Mouse (Mus musculus) embryonic fibroblast, embryonic 13.5 days (primary cell): ENCODE data around the gene Tob2. TPM values are rescaled to one million over a fixed set of nuclear protein-coding genes. Genes with fewer than 3 reads are reported as not detected.

ENCODE experiments used
- H3K27ac ChIP-seq: 2 replicates; pipeline ENCODE4 v1.5.1; 2012; ENCODE audit warnings: low read length, control low read depth, inconsistent platforms; ENCODE audit not compliant: insufficient read depth
- H3K4me1 ChIP-seq: 2 replicates; pipeline ENCODE4 v1.6.1; 2011; ENCODE audit warnings: low read length; ENCODE audit not compliant: control insufficient read depth, insufficient read depth
- H3K4me3 ChIP-seq: 2 replicates; pipeline ENCODE4 v1.5.1; 2011; ENCODE audit warnings: mild to moderate bottlenecking, control low read depth, low read length; ENCODE audit not compliant: insufficient read depth
- CTCF ChIP-seq: IDR thresholded peaks from 2 replicates; pipeline ENCODE4 v1.5.1; 2011; ENCODE audit warnings: mild to moderate bottlenecking, control low read depth, low read length, moderate library complexity, borderline replicate concordance; ENCODE audit not compliant: insufficient read depth
- POLR2A ChIP-seq: IDR thresholded peaks from 2 replicates; pipeline ENCODE4 v1.6.1; 2011; ENCODE audit warnings: low read depth, mild to moderate bottlenecking, control low read depth, low read length, moderate library complexity
- polyA plus RNA-seq: library from polyadenylated mRNA; stranded (reverse); fragments of >200 nt; gene quantifications from 2 replicates; pipeline ENCODE4 v1.2.4, GENCODE M21; 2011; ENCODE audit warnings: low read depth; ENCODE audit not compliant: missing spikeins, insufficient read length

Gene Tob2
- polyA plus RNA-seq, 1 experiment, result 21.4 TPM

GRCm38 (mm10) chr15:81851375-81851774 is 7.2 kb downstream of the Tob2 start:
- TF ChIP-seq POLR2A, result no peak
- no peak for TF ChIP-seq CTCF
- Histone ChIP-seq H3K27ac (no peak overlapping the region), H3K4me3 (no peak overlapping the region), H3K4me1 (peaks cover 4% of the 10 kb centered on the region; the same call in 1 of the 2 replicates)

GRCm38 (mm10) chr15:81850718-81851117 is 7.9 kb downstream of the Tob2 start:
- peaks cover 4% of the 10 kb centered on the region; the same call in 1 of the 2 replicates for H3K4me1 ChIP-seq
- no peak overlapping the region for H3K27ac ChIP-seq
- H3K4me3 ChIP-seq, result no peak overlapping the region
- TF ChIP-seq POLR2A, result no peak
- no peak for TF ChIP-seq CTCF

- no peaks in the 10 kb centered on the region for H3K4me1 ChIP-seq
- H3K27ac ChIP-seq, result no peak overlapping the region
- no peak overlapping the region for H3K4me3 ChIP-seq
These were observed 9.5 kb downstream of the Tob2 start for GRCm38 (mm10) chr15:81849104-81849503.

GRCm38 (mm10) chr15:81848301-81848700 is 10.3 kb downstream of the Tob2 start:
- Histone ChIP-seq H3K4me3 (no peak overlapping the region), H3K4me1 (no peaks in the 10 kb centered on the region), H3K27ac (no peak overlapping the region)
- TF ChIP-seq POLR2A (no peak), CTCF (0 out of 2 replicates have a peak, but pooled peaks have one; percentile 24)

More at GRCm38 (mm10) chr15:81849104-81849503, 9.5 kb downstream of the Tob2 start:
- TF ChIP-seq POLR2A, result no peak
- no peak for TF ChIP-seq CTCF

GRCm38 (mm10) chr15:81847861-81848260 is 10.7 kb downstream of the Tob2 start:
- Histone ChIP-seq H3K4me1 (no peaks in the 10 kb centered on the region), H3K4me3 (no peak overlapping the region), H3K27ac (no peak overlapping the region)
- TF ChIP-seq CTCF (no peak), POLR2A (no peak)

- Histone ChIP-seq H3K4me3 (no peak overlapping the region), H3K4me1 (no peaks in the 10 kb centered on the region), H3K27ac (no peak overlapping the region)
- no peak for TF ChIP-seq CTCF
- TF ChIP-seq POLR2A, result no peak
These were observed 11.4 kb downstream of the Tob2 start for GRCm38 (mm10) chr15:81847161-81847560.

GRCm38 (mm10) chr15:81846755-81847154 is 11.8 kb downstream of the Tob2 start:
- Histone ChIP-seq H3K4me3 (no peak overlapping the region), H3K27ac (no peak overlapping the region), H3K4me1 (no peaks in the 10 kb centered on the region)
- TF ChIP-seq POLR2A, result no peak
- no peak for TF ChIP-seq CTCF

- TF ChIP-seq POLR2A (no peak), CTCF (no peak)
- H3K27ac ChIP-seq, result no peak overlapping the region
- H3K4me1 ChIP-seq, result no peaks in the 10 kb centered on the region
- H3K4me3 ChIP-seq, result no peak overlapping the region
These were observed 12.9 kb downstream of the Tob2 start for GRCm38 (mm10) chr15:81845724-81846123.

- Histone ChIP-seq H3K4me1 (no peaks in the 10 kb centered on the region), H3K27ac (no peak overlapping the region), H3K4me3 (no peak overlapping the region)
- TF ChIP-seq POLR2A (no peak), CTCF (no peak)
These were observed 13.5 kb downstream of the Tob2 start for GRCm38 (mm10) chr15:81845033-81845625.

- TF ChIP-seq POLR2A (no peak), CTCF (no peak)
- H3K27ac ChIP-seq, result no peak overlapping the region
- H3K4me1 ChIP-seq, result peaks cover 5% of the 10 kb centered on the region
- H3K4me3 ChIP-seq, result no peak overlapping the region
These were observed 16.3 kb downstream of the Tob2 start for GRCm38 (mm10) chr15:81842275-81842674.
